Mouse (Mus musculus): ENCODE data around the gene Lrsam1. TPM values are rescaled to one million over a fixed set of nuclear protein-coding genes. Genes with fewer than 3 reads are reported as not detected.
"Not testable (repeated sequence)": the region's sequence is repeated elsewhere in the genome, so short reads cannot be mapped to it uniquely, and the experiment has no call there.

The Lrsam1 gene
- 8.3 and 13.0 TPM in 2 replicates for polyA plus RNA-seq (2012; rRNA removed)

- Histone ChIP-seq H3K4me3 (ENCODE audit: extremely low read depth, insufficient read depth, insufficient read length) (peak within 1 kb of the TSS; percentile 86), H3K27ac (ENCODE audit: insufficient read depth, low read length) (peak within 1 kb of the TSS; percentile 82), H3K4me1 (ENCODE audit: control insufficient read depth, insufficient read depth, insufficient read length) (peaks cover 7% of the 10 kb centered on the region; the same call in 1 of the 2 replicates), H3K36me3 (ENCODE audit: control insufficient read depth, insufficient read depth, low read length) (peaks cover 16% of the 10 kb centered on the region), H3K27me3 (ENCODE audit: control insufficient read depth, insufficient read depth, low read length) (no peaks in the 10 kb centered on the region)
- WGBS = 3% methylated on average over 55 of the region's 55 CpGs
- DNase-seq (ENCODE audit: low read depth in 1 of 2, low spot score in 2 of 2) = peak; percentile 87 to 92
- no peak for TF ChIP-seq CTCF (IDR thresholded peaks at IDR 0.05; ENCODE audit: extremely low read depth, insufficient read depth, insufficient read length, insufficient replicate concordance)
- peak; percentile 40 for TF ChIP-seq POLR2A (IDR thresholded peaks at IDR 0.05; ENCODE audit: low read depth, low read length)
Observed at GRCm38 (mm10) chr2:32961192-32961995, at the start of gene Lrsam1, which contains the start of gene Rpl12. TSS of gene Lrsam1 (minus strand) at chr2:32961614. TSS of gene Rpl12 (plus strand) at chr2:32961559.

GRCm38 (mm10) chr2:33009055-33009454, 47.6 kb upstream of the Lrsam1 start:
- not testable (repeated sequence) for H3K4me3 ChIP-seq (ENCODE audit: extremely low read depth, insufficient read depth, insufficient read length); H3K4me1 ChIP-seq (ENCODE audit: control insufficient read depth, insufficient read depth, insufficient read length); H3K27me3 ChIP-seq (ENCODE audit: control insufficient read depth, insufficient read depth, low read length); H3K27ac ChIP-seq (ENCODE audit: insufficient read depth, low read length); H3K36me3 ChIP-seq (ENCODE audit: control insufficient read depth, insufficient read depth, low read length); DNase-seq (ENCODE audit: low read depth in 1 of 2, low spot score in 2 of 2)
- WGBS = 92% methylated on average over 4 of the region's 4 CpGs

GRCm38 (mm10) chr2:33005041-33005440, 43.6 kb upstream of the Lrsam1 start:
- Histone ChIP-seq H3K27me3 (ENCODE audit: control insufficient read depth, insufficient read depth, low read length) (no peaks in the 10 kb centered on the region), H3K4me3 (ENCODE audit: extremely low read depth, insufficient read depth, insufficient read length) (no peak overlapping the region), H3K36me3 (ENCODE audit: control insufficient read depth, insufficient read depth, low read length) (no peaks in the 10 kb centered on the region), H3K27ac (ENCODE audit: insufficient read depth, low read length) (no peak overlapping the region), H3K4me1 (ENCODE audit: control insufficient read depth, insufficient read depth, insufficient read length) (no peaks in the 10 kb centered on the region)
- 65% methylated on average over 5 of the region's 5 CpGs for WGBS
- no peak for DNase-seq (ENCODE audit: low read depth in 1 of 2, low spot score in 2 of 2)
- TF ChIP-seq POLR2A (IDR thresholded peaks at IDR 0.05; ENCODE audit: low read depth, low read length) (no peak), CTCF (IDR thresholded peaks at IDR 0.05; ENCODE audit: extremely low read depth, insufficient read depth, insufficient read length, insufficient replicate concordance) (no peak)

DNA sequence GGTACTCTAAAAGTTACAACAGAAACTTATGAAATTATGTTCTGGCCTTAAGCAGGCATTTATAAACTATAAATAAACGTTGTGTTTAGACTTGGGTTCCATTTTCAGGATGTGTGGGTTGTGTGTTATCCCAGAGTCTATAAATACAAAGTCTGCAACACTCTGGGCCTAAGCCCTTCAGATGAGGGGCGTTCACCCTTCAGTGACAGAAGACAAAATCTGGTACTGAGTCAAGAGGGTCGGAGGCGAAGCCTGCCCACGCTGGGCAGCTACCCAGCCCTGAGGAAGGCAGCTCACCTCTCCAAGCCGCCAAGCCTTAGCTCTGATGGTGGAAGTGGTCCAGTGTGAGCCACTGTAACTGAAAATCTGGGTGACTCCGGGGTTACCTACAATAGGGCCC, 40.7 kb upstream of the Lrsam1 start:
- TF ChIP-seq POLR2A (IDR thresholded peaks at IDR 0.05; ENCODE audit: low read depth, low read length) (no peak), CTCF (IDR thresholded peaks at IDR 0.05; ENCODE audit: extremely low read depth, insufficient read depth, insufficient read length, insufficient replicate concordance) (no peak)
- 87% methylated on average over 7 of the region's 7 CpGs for WGBS
- no peaks in the 10 kb centered on the region for H3K27me3 ChIP-seq (ENCODE audit: control insufficient read depth, insufficient read depth, low read length)

DNA sequence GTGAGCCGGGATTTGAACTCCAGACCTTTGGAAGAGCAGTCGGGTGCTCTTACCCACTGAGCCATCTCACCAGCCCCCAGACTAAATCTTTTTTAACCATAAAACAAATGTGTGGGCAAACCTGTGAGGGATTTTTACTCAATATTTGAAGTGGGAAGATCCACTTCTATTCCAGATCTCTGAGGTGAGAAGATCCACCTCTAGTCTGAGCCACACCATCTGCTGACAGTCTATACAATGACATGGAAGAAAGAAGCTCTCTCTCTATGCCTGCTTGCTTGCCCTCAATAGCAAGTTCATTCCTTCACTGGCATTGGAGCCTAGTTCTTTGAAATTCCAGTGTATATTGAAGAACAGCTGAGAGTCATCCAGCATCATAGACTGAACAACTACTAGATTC, 38.3 kb upstream of the Lrsam1 start:
- Histone ChIP-seq H3K4me1 (ENCODE audit: control insufficient read depth, insufficient read depth, insufficient read length) (no peaks in the 10 kb centered on the region), H3K36me3 (ENCODE audit: control insufficient read depth, insufficient read depth, low read length) (no peaks in the 10 kb centered on the region), H3K4me3 (ENCODE audit: extremely low read depth, insufficient read depth, insufficient read length) (no peak overlapping the region), H3K27me3 (ENCODE audit: control insufficient read depth, insufficient read depth, low read length) (no peaks in the 10 kb centered on the region), H3K27ac (ENCODE audit: insufficient read depth, low read length) (no peak overlapping the region)
- TF ChIP-seq POLR2A (IDR thresholded peaks at IDR 0.05; ENCODE audit: low read depth, low read length) (no peak), CTCF (IDR thresholded peaks at IDR 0.05; ENCODE audit: extremely low read depth, insufficient read depth, insufficient read length, insufficient replicate concordance) (no peak)
- WGBS = 86% methylated on average over 2 of the region's 2 CpGs
- no peak for DNase-seq (ENCODE audit: low read depth in 1 of 2, low spot score in 2 of 2)

More for the DNA sequence above, 40.7 kb upstream of the Lrsam1 start:
- H3K4me1 ChIP-seq (ENCODE audit: control insufficient read depth, insufficient read depth, insufficient read length) = no peaks in the 10 kb centered on the region
- no peak overlapping the region for H3K4me3 ChIP-seq (ENCODE audit: extremely low read depth, insufficient read depth, insufficient read length)
- DNase-seq (ENCODE audit: low read depth in 1 of 2, low spot score in 2 of 2) = no peak
- no peak overlapping the region for H3K27ac ChIP-seq (ENCODE audit: insufficient read depth, low read length)
- no peaks in the 10 kb centered on the region for H3K36me3 ChIP-seq (ENCODE audit: control insufficient read depth, insufficient read depth, low read length)

DNA sequence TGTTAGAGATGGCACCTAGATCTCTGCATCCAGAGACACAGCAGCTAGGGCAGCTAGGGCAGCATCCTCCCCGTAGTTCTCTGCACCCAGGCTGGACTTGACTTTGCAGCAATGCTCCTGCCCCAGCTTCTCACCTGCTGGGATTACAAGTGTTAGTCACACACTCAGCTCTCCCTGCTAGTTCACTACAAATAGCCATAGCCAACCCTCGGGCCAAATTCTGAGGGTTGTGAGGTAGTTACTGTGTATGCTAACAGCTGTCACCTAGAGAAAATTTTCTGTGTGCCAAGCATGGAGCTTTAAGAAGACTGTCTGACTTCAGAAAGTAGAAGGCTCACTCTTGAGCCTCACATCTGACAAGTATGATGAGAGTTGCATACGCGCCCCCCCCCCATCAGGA, 36.4 kb upstream of the Lrsam1 start:
- TF ChIP-seq POLR2A (IDR thresholded peaks at IDR 0.05; ENCODE audit: low read depth, low read length) (no peak), CTCF (IDR thresholded peaks at IDR 0.05; ENCODE audit: extremely low read depth, insufficient read depth, insufficient read length, insufficient replicate concordance) (no peak)
- no peaks in the 10 kb centered on the region for H3K27me3 ChIP-seq (ENCODE audit: control insufficient read depth, insufficient read depth, low read length)
- H3K4me3 ChIP-seq (ENCODE audit: extremely low read depth, insufficient read depth, insufficient read length) = no peak overlapping the region
- H3K27ac ChIP-seq (ENCODE audit: insufficient read depth, low read length) = no peak overlapping the region
- no peak for DNase-seq (ENCODE audit: low read depth in 1 of 2, low spot score in 2 of 2)
- H3K4me1 ChIP-seq (ENCODE audit: control insufficient read depth, insufficient read depth, insufficient read length) = no peaks in the 10 kb centered on the region
- 86% methylated on average over 4 of the region's 4 CpGs for WGBS
- H3K36me3 ChIP-seq (ENCODE audit: control insufficient read depth, insufficient read depth, low read length) = no peaks in the 10 kb centered on the region

- 81% methylated on average over 6 of the region's 6 CpGs for WGBS
- no peaks in the 10 kb centered on the region for H3K4me1 ChIP-seq (ENCODE audit: control insufficient read depth, insufficient read depth, insufficient read length)
- no peak overlapping the region for H3K27ac ChIP-seq (ENCODE audit: insufficient read depth, low read length)
- no peak overlapping the region for H3K4me3 ChIP-seq (ENCODE audit: extremely low read depth, insufficient read depth, insufficient read length)
- no peaks in the 10 kb centered on the region for H3K36me3 ChIP-seq (ENCODE audit: control insufficient read depth, insufficient read depth, low read length)
- TF ChIP-seq POLR2A (IDR thresholded peaks at IDR 0.05; ENCODE audit: low read depth, low read length) (no peak), CTCF (IDR thresholded peaks at IDR 0.05; ENCODE audit: extremely low read depth, insufficient read depth, insufficient read length, insufficient replicate concordance) (no peak)
- no peak for DNase-seq (ENCODE audit: low read depth in 1 of 2, low spot score in 2 of 2)
- H3K27me3 ChIP-seq (ENCODE audit: control insufficient read depth, insufficient read depth, low read length) = no peaks in the 10 kb centered on the region
Observed at GRCm38 (mm10) chr2:32997081-32997480, 35.7 kb upstream of the Lrsam1 start.
